Mouse (Mus musculus): ENCODE results near the gene Fignl2.
A peak's percentile ranks its signal among the peaks of the same experiment; 100 is the strongest.

Fignl2 gene

DNA sequence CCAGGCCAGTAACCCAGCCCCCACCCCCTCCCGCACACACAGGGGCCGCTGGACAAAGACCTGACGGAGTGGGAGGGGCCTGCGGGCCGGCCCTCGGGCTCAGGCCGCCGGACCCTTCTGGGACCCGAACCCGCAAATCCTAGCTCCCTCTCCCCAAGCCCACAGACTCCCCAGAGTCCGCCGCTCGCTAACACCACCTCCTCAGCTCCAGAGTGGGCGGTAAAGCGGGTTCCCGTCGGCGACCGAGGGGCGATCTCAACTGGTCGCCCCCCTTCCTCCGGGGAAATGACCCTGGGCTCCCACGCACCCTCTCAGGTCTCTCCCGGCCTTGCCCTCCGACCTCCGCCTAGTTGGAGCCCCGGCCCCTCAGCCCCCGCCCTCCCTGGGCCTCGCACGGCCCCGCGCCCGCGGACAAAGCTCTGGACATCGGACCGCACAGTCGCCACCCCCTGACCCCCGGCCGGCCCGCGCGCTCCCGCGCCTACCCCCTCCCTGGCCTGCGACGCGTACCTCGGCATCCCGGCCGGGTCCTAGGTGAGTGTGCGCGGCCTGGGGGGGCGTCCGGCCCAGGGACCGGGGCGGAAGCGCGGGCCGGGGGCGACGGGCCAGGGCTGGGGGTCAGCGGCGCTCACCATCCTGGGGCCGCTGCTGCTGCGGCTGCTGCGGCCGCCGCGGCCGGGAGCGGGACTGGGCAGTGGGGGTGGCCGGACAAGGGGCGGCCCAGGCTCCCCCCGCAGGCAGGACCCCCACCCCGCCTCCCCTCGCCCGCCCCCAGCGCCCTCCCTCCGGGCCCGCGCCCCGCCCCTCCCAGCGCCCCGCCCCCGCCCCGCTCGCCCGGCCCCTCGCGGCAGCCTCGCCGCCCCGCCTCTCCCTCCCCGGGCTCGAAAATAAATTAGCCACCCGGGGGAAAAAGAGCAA is at the start of gene Fignl2:
Fignl2 (minus strand) TSS at position 755 of the 918 bp plus-strand sequence.
- peak; percentile 43 for DNase-seq (ENCODE audit: low read depth, low spot score)

DNA sequence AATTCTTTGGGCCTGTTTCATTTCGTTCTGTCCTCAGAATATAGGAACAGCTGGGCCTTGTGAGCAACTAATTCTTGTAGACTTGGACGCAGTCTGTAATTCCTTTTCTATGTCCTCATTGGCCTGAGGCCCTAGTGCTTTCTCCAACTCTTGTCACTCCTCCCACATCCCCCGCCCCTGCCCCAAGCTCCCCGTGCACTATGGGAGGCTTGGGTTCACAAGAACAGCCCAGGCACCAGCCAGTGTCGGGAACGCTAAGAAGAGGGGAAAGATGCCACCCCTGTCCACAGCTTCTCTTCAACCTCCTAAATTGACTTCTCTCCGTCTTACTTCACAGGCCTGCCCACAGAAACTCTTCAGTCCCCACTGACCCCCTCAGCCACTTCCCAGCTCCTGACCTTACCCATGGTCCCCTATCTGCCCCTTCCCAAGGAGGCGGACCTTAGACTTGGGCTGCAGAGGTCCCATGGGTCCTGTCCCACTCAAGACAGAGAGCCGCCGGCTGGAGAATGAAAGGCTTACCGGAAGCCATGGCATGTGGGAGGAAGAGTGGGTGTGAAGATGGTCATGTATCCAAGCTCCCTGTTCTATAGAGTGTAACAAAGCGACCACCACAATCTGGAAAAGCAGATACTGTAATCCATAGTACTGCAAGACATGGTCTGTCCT is 48.6 kb upstream of the Fignl2 start:
- no peak for DNase-seq (ENCODE audit: low read depth, low spot score)

DNA sequence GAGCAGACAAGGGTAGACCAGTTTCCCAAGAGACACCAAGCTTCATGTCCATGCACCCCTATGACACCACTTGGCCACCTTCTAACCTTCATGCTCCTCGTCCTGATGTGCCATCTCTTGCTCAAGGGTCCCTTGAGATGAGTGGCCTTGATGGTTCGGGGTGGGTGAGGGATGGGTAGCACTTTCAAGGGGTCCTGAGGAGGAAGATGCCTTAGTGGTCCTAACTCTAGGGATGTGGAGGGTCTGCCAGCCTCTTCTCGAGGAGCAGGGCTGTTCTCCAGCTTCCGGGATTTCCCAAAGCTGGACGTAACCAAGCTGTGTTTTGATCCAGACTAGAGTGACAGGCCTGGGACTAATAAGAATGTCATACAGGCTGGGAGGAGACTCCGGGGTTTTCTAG is 47.2 kb upstream of the Fignl2 start:
- no peak for DNase-seq (ENCODE audit: low read depth, low spot score)

DNA sequence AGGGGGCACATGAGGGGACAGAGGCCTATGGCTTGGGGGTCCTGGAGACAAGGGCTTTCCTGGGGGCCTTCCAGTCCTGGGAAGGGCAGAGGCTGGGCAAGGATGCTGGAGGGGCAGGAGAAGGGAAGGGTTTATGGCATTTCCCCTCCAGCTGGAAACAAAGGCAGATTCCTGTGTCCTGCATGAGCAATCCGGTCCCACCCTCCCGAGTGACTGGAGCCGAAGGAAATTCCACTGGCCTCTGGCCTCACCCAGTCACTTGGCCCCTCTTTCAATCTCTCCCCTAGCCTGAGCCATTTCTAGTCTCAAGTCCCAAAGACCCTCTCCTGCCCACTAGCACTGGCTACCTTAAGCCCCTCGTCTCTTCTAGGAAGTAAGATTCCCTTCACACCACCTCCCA is 44.8 kb upstream of the Fignl2 start:
- DNase-seq (ENCODE audit: low read depth, low spot score), result no peak

DNA sequence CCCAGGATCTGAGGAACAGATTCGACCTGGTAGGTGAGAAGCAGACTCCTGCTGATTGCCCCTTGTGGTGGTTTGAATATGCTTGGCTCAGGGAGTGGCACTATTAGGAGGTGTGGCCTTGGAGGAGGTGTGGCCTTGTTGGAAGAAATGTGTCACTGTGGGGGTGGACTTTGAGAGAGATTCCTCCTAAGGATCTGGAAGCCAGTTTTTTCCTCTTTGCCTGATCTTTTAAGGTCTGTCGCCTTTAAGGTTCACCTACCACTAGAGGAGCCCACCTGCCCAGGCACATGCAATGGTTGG is 43.9 kb upstream of the Fignl2 start:
- DNase-seq (ENCODE audit: low read depth, low spot score), result peak; percentile 63

DNA sequence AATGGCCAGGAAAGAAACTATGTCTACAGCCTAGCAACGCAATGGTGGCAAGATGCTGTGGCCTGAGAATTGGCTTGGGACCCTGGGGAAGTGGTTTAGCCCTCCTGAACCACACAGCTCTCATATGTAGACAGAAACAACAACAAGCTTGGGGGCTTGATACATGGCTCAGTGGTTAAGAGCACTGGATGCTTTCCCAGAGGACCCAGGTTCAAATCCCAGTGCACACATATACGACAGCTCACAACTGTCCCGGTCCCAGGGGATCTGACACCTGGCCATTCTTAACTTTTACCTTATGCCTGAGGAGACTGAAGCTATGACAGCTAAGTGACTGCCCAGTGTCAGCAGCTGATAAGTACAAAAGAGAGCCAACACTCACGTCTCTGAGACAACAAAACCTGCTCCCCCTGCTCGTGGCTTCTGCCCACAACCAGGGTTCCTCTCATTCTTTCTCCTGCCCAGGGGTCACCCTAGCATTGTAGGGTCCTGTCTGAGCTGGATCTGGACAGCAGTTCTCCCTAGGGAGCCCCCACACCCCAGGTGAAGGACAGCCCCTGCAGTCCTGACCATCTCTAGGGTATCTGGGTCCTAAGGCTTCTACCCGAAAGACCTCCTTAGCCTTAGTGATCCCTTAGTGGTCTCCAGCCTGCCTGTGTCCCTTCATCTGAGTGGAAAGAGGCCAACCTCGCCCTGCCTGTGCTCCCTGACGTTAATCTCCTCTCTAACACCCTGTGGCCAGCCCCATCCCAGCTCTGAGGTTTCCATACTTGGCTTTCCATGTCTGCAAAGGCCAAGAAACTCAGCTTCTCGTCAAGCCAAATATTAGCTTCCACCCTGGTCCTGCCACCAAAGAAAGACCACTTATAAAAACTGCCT is 43.3 kb upstream of the Fignl2 start:
- DNase-seq (ENCODE audit: low read depth, low spot score), result no peak

DNA sequence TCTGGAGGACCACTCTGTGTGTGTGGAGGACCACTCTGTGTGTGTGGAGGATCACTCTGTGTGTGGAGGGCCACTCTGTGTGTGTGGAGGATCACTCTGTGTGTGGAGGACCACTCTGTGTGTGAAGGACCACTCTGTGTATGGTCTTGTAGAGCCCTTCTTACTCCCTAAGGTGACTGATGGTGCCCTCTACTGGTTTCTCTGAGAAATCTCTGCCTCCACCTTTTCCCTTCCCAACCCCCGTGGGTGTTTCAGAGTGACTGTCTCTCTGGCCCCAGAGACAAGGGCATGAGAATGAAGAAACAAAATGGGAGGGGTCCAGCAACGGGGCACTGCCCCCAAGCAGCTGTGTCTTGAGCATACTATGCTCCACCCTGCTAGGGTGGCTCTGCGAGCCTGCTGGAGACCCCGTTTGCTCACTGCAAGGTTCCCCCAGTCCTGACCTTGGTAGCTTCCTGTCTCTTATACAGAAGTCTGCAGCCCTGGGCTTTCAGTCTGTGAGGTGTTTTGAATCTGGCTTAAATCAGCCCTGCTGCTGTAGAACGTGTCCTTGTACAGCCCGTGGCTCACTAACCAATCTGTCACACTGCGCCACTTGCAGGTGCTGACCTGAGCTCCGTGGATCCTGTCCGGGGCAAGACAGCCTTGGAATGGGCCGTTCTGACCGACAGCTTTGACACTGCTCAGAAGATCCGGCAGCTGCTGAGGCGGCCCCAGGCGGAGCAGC is 40.2 kb upstream of the Fignl2 start:
- DNase-seq (ENCODE audit: low read depth, low spot score), result peak; percentile 46

DNA sequence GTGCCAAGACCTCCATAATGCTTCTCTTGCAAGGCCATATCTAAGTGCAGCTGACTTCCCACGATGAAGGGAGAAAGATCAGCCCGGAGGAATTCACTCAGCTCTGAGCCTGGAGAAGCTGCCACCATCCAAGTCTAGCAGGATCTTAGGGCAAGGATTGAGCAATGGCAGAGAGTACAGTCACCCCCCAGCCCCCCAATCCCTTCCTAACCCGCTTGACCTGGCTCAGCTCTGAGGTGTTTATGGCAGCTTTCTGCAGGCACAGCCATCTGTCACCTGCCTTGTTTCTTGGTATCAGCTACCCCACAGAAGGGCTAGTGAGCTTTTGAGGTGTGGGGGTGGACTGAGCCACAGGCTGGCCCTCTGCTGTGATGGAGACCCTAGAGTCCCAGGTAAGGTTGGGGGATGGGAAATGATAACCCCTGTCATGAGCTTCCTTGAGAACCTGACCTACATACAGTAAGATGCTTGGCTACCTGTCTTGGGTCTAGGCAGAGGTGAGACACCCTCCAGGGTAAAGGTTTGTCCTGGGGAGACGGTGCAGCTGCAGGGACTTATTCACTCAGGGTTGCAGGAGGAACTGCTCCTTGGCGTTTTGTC is 37.2 kb upstream of the Fignl2 start, which contains the start of gene Ankrd33:
Ankrd33 (plus strand) TSS at position 245 of the 600 bp plus-strand sequence.
- DNase-seq (ENCODE audit: low read depth, low spot score), result no peak

DNA sequence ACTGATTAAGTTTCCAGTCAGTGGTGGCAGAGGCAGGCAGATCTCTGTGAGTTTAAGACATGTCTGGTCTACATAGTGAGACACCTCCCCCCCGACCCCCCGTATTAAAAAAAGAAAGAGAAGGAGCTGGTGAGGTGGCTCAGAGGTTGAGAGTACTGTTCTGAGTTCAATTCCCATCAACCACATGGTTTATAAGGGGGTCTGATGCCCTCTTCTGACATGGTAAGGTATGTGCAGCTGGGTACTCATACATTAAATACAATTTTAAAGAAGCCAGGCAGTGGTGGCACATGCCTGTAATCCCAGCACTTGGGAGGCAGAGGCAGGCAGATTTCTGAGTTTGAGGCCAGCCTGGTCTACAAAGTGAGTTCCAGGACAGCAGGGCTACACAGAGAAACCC is 35.4 kb upstream of the Fignl2 start:
- peak; percentile 40 for DNase-seq (ENCODE audit: low read depth, low spot score)

DNA sequence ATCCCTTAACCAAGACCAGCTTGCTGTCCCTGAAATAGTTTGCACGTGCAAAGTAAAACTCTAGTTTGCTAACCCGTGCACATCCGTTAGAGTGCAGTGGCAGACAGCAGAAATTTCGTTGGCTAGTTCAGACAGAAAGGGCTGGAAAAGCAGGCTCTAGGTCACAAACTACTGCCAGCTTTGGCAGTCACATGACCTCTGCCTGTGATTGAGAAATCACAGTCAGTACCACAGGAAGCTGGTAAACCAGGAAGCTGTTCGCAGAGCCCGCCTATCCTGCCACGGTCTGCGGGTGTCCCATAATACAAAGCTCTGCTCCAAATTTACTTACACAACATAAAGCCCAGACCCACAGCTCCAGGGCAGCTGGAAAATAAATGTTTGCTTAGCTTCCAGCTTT is 34.8 kb upstream of the Fignl2 start:
- peak; percentile 73 for DNase-seq (ENCODE audit: low read depth, low spot score)

DNA sequence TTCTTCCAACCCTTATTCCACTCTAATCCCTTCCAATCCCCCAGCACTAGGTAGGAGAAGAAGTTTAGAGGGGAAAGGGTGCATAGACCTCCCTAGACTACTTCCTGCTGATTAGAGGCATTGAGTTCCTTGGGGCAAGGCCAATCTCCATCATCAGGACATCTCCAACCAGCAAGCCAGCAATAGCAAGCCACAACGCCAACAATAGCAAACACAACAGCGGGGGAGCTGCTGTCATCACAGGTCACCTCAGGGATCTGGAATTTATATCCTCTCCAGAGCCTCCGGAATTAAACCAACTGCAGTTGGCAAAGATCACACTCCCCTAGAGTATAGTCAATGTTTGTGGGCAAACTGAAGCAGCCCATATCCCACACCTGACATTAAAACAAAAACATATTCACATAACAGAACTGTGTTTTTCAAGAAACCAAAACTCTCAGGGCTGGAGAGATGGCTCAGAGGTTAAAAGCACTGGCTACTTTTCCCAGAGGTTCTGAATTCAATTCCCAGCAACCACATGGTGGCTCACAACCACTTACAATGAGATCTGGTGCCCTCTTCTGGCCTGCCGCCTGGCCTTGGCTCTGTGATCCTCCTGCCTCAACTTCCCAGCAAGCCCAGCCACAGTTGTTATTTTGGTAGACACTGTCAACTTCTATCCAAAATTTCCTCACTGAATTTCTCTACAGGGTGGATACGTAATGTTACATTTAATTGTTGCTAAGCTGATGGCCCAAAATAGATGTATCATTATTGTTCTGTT is 29.7 kb upstream of the Fignl2 start:
- DNase-seq (ENCODE audit: low read depth, low spot score), result no peak

DNA sequence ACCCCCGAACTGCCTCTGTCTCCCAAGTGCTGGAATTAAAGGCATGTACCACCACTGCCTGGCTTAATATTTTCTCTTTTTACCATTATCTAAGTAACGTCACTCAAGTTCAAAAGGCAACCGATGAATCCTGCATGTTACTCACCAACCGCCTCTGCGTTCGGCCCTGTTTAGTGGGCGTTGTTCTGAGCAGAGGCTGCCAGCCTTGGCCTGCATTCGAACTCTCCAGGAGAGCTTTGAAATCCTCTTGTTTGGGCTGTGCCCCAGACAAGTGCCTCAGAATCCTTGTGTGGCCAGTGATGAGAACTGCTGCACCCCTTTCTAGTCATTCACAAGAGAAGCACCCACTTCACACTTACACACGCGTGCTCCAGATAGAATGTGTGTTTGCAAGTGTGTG is 27.6 kb upstream of the Fignl2 start:
- DNase-seq (ENCODE audit: low read depth, low spot score), result no peak

DNA sequence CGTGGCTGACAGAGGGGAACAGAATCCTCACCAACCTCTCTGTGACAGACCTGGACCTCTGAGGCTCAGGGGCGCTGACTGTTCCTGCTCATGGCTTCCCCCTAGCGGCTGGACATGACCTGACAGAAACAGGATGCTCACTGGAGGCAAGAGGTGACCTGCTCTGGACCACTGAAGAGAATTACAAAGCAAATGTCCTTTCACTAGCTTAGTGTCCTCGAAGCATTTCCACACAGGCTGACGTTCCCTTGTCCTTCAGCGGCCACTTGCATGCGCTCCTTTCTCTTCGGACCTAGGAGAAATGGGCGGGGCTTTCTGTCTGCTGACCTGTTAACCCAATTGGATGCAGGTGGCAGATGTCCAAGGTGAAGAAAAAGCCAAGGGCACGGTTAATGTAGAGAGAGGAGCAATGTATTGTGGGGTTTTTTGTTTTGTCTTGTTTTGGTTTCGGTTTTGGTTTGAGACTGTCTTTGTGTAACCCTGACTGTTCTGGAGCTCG is 27.2 kb upstream of the Fignl2 start:
- DNase-seq (ENCODE audit: low read depth, low spot score), result peak; percentile 87

DNA sequence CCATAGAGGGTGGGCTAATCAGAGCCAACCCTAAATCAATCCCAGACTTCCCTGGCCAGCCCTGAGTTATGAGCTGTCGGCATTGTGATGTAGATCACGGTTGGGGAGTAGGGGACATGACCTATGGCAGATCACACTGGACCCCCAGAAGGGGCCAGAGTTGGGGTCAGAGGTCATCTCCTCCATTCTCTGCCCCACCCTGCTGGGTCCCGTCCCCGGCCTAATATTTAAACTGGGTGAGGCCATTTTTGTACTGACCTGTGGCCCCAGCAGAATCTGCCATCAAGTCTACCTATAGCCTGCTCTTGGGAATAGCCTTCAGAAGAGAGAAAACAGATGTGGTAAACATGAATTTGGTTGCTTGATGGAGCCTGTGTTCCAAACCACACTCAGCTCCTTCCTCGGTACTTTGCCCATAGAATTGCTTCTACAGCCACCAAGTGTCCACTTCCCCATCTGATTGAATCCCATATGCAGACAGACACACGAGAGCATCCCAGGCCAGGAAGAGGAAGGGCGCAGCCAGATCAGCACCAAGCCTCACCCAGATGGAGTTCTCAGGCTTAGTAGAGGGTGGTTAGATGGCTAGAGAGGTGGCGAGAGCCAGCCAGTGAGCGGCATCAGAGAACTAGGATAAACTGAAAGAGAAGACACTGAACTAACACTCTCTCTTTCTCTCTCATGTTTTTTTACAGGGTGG is 25.4 kb upstream of the Fignl2 start:
- no peak for DNase-seq (ENCODE audit: low read depth, low spot score)

DNA sequence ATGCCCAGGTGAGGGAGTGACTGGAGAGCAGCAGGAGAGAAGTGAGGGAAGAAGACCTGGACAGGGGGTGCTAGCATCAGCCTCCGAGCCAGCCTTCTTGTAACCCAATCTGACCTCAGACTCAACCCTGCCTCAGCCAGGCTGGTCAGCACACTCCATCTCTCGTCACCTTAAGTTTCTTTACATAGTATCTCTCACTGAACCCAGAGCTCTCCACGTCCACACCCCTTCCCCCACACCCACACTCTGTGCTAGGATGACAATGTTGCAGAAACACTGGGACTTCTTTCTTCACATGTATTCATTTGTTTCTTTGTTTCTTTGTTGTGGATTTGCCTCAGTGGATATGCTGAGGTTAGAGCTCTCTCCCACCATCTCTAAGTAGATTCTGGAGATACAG is 22.6 kb upstream of the Fignl2 start:
- DNase-seq (ENCODE audit: low read depth, low spot score), result no peak

DNA sequence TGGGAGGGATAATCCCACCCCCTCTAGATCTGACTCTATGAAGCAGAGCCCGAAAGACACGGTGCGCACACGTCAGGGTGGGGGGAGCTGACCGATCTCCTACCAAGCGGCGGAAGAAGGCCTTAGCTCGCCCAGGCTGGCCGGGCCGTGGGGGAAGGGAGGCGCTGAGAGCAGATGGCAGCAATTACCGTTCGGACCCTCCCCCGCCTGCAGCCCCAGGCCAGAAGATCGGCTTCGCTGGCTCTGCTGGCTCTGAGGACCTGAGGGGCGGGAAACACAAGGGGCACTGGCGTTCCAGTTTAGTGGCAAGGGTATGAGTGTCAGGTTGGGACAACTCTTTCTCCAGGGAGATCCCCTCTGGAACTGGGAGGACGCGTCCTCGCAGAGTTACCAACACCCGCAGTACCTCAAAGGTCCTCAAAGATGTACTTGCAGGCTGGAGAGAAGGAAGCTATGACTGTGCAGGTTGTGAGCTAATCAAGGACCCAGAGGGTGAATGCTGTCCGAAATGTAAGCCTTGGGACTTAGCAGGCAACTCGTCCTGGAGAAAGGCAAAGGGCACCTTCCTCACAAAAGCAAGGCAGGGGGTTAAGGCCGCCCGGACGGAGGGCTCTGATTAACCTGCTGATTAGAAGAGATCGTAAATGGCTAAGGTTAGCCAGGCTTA is 19.8 kb upstream of the Fignl2 start:
- DNase-seq (ENCODE audit: low read depth, low spot score), result no peak

DNA sequence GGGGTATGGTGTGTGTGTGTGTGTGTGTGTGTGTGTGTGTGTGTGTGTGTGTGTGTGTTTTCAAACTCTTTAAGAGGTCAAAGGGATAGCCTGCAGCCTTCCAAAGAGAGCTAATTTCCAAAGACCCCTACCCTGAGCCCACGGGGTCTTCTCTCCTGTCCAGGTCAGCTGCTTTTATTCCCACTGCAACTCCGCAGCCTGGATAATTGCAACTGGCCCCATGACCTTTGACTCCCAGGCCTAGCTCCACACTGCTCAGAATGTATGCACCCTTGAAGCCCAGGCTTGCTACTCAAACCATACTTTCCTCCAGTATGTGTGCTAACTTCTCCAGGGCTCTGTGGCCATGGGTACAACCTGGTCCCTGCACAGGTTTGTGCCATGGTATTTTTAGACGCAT is 17.0 kb upstream of the Fignl2 start:
- DNase-seq (ENCODE audit: low read depth, low spot score), result no peak

DNA sequence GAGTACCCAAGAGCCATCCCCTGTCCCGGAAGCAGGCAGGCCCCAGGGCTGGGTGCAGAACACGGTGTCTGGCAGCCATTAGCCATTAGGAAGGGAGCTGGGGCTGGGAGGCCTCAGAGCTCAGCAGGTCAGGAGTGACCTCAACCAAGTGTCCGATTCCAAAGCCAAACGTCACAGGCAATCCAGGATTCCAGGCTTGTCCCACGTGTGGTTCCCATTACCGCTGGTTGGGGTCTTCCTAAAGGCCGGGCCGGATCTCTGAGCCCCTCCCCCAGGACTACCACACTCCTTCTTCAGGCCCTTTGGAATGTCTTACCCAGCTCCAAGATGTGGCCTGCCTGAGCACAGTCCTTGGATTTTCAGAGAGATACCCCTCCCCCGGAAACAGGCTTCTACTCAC is 16.6 kb upstream of the Fignl2 start:
- DNase-seq (ENCODE audit: low read depth, low spot score), result no peak

DNA sequence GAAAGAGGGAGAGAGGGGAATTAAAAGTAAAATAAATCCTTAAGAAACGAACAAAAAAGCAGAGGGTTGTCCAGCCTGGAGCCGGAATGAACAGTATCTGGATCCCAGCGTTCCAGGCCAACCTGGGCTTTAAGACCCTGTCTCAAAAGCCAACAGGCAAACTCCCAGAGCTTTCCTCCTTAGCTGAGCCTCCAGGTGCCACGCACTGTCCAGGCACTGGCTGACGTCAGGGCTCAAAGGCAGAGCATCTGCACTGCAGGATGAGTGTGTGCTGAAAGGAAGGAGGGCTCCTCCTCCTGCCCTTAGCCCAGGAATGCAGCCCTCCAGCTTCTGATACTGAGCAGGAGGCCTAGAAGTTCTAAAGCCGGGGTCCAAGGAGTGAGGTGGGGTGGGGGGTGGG is 15.6 kb upstream of the Fignl2 start:
- no peak for DNase-seq (ENCODE audit: low read depth, low spot score)
